Mouse (Mus musculus) common myeloid progenitor, adult 5-6 weeks (primary cell): ENCODE results near the gene Cop1. TPM values are rescaled to one million over a fixed set of nuclear protein-coding genes. Genes with fewer than 3 reads are reported as not detected.
A peak's percentile ranks its signal among the peaks of the same experiment; 100 is the strongest.

Source experiments
- ATAC-seq: replicated peaks from 2 replicates; pipeline ENCODE4 v1.8.0; 2016; ENCODE audit warnings: low read depth, mild to moderate bottlenecking, moderate TSS enrichment, inconsistent platforms; ENCODE audit not compliant: poor library complexity, severe bottlenecking
- total RNA-seq: library from RNA; stranded (forward); fragments of 200-1000, 187-1606 nt; gene quantifications from 2 replicates; pipeline ENCODE4 v1.2.3, GENCODE M21; 2017

Cop1 gene
- 145 and 180 TPM in 2 replicates for total RNA-seq

- peak; percentile 84 for ATAC-seq
These were observed at the start of gene Cop1 for GRCm38 (mm10) chr1:159231781-159232571. Gene Cop1 (plus strand): TSS chr1:159232320.

GRCm38 (mm10) chr1:159186741-159187140 lies 45.4 kb upstream of the Cop1 start:
- ATAC-seq = peak; percentile 100

GRCm38 (mm10) chr1:159198603-159199002 lies 33.5 kb upstream of the Cop1 start:
- no peak for ATAC-seq

GRCm38 (mm10) chr1:159199606-159200005 lies 32.5 kb upstream of the Cop1 start:
- ATAC-seq = no peak

GRCm38 (mm10) chr1:159201220-159201619 lies 30.9 kb upstream of the Cop1 start:
- no peak for ATAC-seq

GRCm38 (mm10) chr1:159211711-159212110 lies 20.4 kb upstream of the Cop1 start:
- no peak for ATAC-seq

- no peak for ATAC-seq
These were observed 14.7 kb upstream of the Cop1 start for GRCm38 (mm10) chr1:159217437-159217836.

GRCm38 (mm10) chr1:159222046-159222445 lies 10.1 kb upstream of the Cop1 start:
- ATAC-seq = no peak

- ATAC-seq = peak; percentile 97
These were observed 6.9 kb upstream of the Cop1 start for GRCm38 (mm10) chr1:159225064-159225824.

GRCm38 (mm10) chr1:159232572-159233261 lies 597 bp downstream of the Cop1 start:
- 0 out of 2 replicates have a peak, but pooled peaks have one; percentile 4 for ATAC-seq

GRCm38 (mm10) chr1:159233426-159233825 lies 1.3 kb downstream of the Cop1 start:
- ATAC-seq = no peak

GRCm38 (mm10) chr1:159234496-159234895 lies 2.4 kb downstream of the Cop1 start:
- no peak for ATAC-seq

GRCm38 (mm10) chr1:159235674-159236073 lies 3.6 kb downstream of the Cop1 start:
- no peak for ATAC-seq

GRCm38 (mm10) chr1:159238147-159238546 lies 6.0 kb downstream of the Cop1 start:
- ATAC-seq = peak; percentile 69

GRCm38 (mm10) chr1:159250320-159250719 lies 18.2 kb downstream of the Cop1 start:
- no peak for ATAC-seq

- ATAC-seq = no peak
These were observed 21.0 kb downstream of the Cop1 start for GRCm38 (mm10) chr1:159253078-159253477.

- ATAC-seq = peak; percentile 45; the same call in 1 of the 2 replicates
These were observed 23.0 kb downstream of the Cop1 start for GRCm38 (mm10) chr1:159254906-159255685.

GRCm38 (mm10) chr1:159256543-159256942 lies 24.4 kb downstream of the Cop1 start:
- no peak for ATAC-seq

GRCm38 (mm10) chr1:159263820-159264219 lies 31.7 kb downstream of the Cop1 start:
- no peak for ATAC-seq

- no peak for ATAC-seq
These were observed 48.0 kb downstream of the Cop1 start for GRCm38 (mm10) chr1:159280072-159280471.
